Mouse (Mus musculus) forebrain, postnatal 0 days (tissue): ENCODE measurements around the gene Selenos. TPM values are rescaled to one million over a fixed set of nuclear protein-coding genes. Genes with fewer than 3 reads are reported as not detected.
A peak's percentile ranks its signal among the peaks of the same experiment; 100 is the strongest.

Experiments
- ATAC-seq: fragments of 200-750 bp; cut with Nextera tagmentation; 2 replicates; pipeline ENCODE4 v1.8.0; 2017; ENCODE audit warnings: mild to moderate bottlenecking, moderate library complexity
- DNase-seq: peaks from one replicate; pipeline ENCODE4 v3.0.0-alpha.2; 2015
- H3K27ac ChIP-seq: fragments of 300-500 bp; sonication (generic); 2 replicates; pipeline ENCODE4 v1.5.1; 2014; ENCODE audit warnings: low read depth, mild to moderate bottlenecking, antibody characterized with exemption, low read length, moderate library complexity, mixed read lengths
- H3K27me3 ChIP-seq: fragments of 300-500 bp; sonication (generic); 2 replicates; pipeline ENCODE4 v1.6.1; 2014; ENCODE audit warnings: mild to moderate bottlenecking, low read length, mixed read lengths; ENCODE audit not compliant: insufficient read depth
- H3K36me3 ChIP-seq: fragments of 300-500 bp; sonication (generic); 2 replicates; pipeline ENCODE4 v1.6.1; 2014; ENCODE audit warnings: mild to moderate bottlenecking, moderate library complexity; ENCODE audit not compliant: insufficient read depth
- H3K4me1 ChIP-seq: fragments of 300-500 bp; sonication (generic); 2 replicates; pipeline ENCODE4 v1.6.1; 2014; ENCODE audit warnings: antibody characterized with exemption; ENCODE audit not compliant: insufficient read depth
- H3K4me2 ChIP-seq: fragments of 300-500 bp; sonication (generic); 2 replicates; pipeline ENCODE4 v1.6.1; 2014; ENCODE audit warnings: low read depth, mild to moderate bottlenecking, moderate library complexity
- H3K4me3 ChIP-seq: fragments of 300-500 bp; sonication (generic); 2 replicates; pipeline ENCODE4 v1.5.1; 2014; ENCODE audit warnings: low read depth, low read length, mixed read lengths
- H3K9ac ChIP-seq: fragments of 300-500 bp; sonication (generic); 2 replicates; pipeline ENCODE4 v1.6.1; 2014; ENCODE audit warnings: mild to moderate bottlenecking
- H3K9me3 ChIP-seq: fragments of 300-500 bp; sonication (generic); 2 replicates; pipeline ENCODE4 v1.6.1; 2016; ENCODE audit warnings: low read length
- CTCF ChIP-seq: sonication (generic); IDR thresholded peaks from 2 replicates; pipeline ENCODE4 v1.5.1; 2016; ENCODE audit warnings: antibody characterized with exemption, control low read depth, low read depth
- whole genome bisulfite sequencing: fragments of 180-500 bp; shearing (Covaris S2); extraction: QIAGEN DNeasy Blood & Tissue Kit; methylation state at CpG from one replicate; pipeline ENCODE4 v1.1.7; 2014; 5-methylcytosine and 5-hydroxymethylcytosine counted together
- polyA plus RNA-seq: library from polyadenylated mRNA; unstranded; fragments of >200 nt; fragmentation: Nextera tagmentation; extraction: Ambion mirVana; gene quantifications from 2 replicates; pipeline ENCODE4 v1.2.1, GENCODE M21; 2015
- total RNA-seq: library from RNA; depleted of rRNA; stranded (reverse); fragments of >200 nt; gene quantifications from 2 replicates; pipeline ENCODE4 v1.2.3, GENCODE M21; 2014

Gene Selenos
- total and polyA plus RNA-seq, 2 experiments from 2014 or later, result 52.2 to 110 TPM

GRCm38 (mm10) chr7:66110636-66111112 lies 31.2 kb downstream of the Selenos start:
- Histone ChIP-seq H3K36me3 (no peaks in the 10 kb centered on the region), H3K4me3 (peak overlapping the region; percentile 82), H3K27me3 (no peaks in the 10 kb centered on the region), H3K4me1 (peaks cover 8% of the 10 kb centered on the region; the same call in 1 of the 2 replicates), H3K9ac (peak overlapping the region; percentile 87), H3K4me2 (peak overlapping the region; percentile 97), H3K9me3 (no peaks in the 10 kb centered on the region), H3K27ac (peak overlapping the region; percentile 93)
- WGBS, result 2% methylated on average over 10 of the region's 10 CpGs
- no peak for TF ChIP-seq CTCF
- DNase-seq (peak; percentile 47), ATAC-seq (no peak)

- peak overlapping the region; percentile 82 for H3K4me3 ChIP-seq
- H3K4me1 ChIP-seq, result peaks cover 8% of the 10 kb centered on the region; the same call in 1 of the 2 replicates
- 50% methylated on average over 10 of the region's 10 CpGs for WGBS
Measured at GRCm38 (mm10) chr7:66111211-66111610, 31.8 kb downstream of the Selenos start.

GRCm38 (mm10) chr7:66113561-66113960 lies 34.1 kb downstream of the Selenos start:
- Histone ChIP-seq H3K4me2 (no peak overlapping the region), H3K9ac (no peak overlapping the region), H3K9me3 (no peaks in the 10 kb centered on the region), H3K27me3 (no peaks in the 10 kb centered on the region), H3K4me1 (peaks cover 8% of the 10 kb centered on the region; the same call in 1 of the 2 replicates), H3K27ac (no peak overlapping the region), H3K4me3 (no peak overlapping the region), H3K36me3 (no peaks in the 10 kb centered on the region)
- DNase-seq (no peak), ATAC-seq (no peak)
- 77% methylated on average over 3 of the region's 3 CpGs for WGBS
- no peak for TF ChIP-seq CTCF

More at GRCm38 (mm10) chr7:66111211-66111610, 31.8 kb downstream of the Selenos start:
- no peaks in the 10 kb centered on the region for H3K27me3 ChIP-seq
- no peaks in the 10 kb centered on the region for H3K9me3 ChIP-seq
- no peak for DNase-seq
- TF ChIP-seq CTCF, result no peak
- H3K27ac ChIP-seq, result no peak overlapping the region
- H3K4me2 ChIP-seq, result peak overlapping the region; percentile 97
- H3K36me3 ChIP-seq, result no peaks in the 10 kb centered on the region
- no peak for ATAC-seq
- peak overlapping the region; percentile 87; the same call in 1 of the 2 replicates for H3K9ac ChIP-seq

- Histone ChIP-seq H3K36me3 (no peaks in the 10 kb centered on the region), H3K4me2 (no peak overlapping the region), H3K4me3 (no peak overlapping the region), H3K4me1 (peaks cover 24% of the 10 kb centered on the region; the same call in 1 of the 2 replicates), H3K27ac (no peak overlapping the region), H3K9ac (no peak overlapping the region), H3K27me3 (no peaks in the 10 kb centered on the region), H3K9me3 (no peaks in the 10 kb centered on the region)
- WGBS, result 87% methylated on average over 11 of the region's 11 CpGs
- TF ChIP-seq CTCF, result no peak
- DNase-seq, result no peak
- ATAC-seq, result no peak
Measured at GRCm38 (mm10) chr7:66115821-66116343, 36.4 kb downstream of the Selenos start.

- 82% methylated on average over 8 of the region's 8 CpGs for WGBS
- TF ChIP-seq CTCF, result no peak
- H3K9ac ChIP-seq, result no peak overlapping the region
- no peak overlapping the region for H3K4me3 ChIP-seq
- no peak overlapping the region for H3K4me2 ChIP-seq
- no peaks in the 10 kb centered on the region for H3K27me3 ChIP-seq
- no peak for DNase-seq
- no peaks in the 10 kb centered on the region for H3K36me3 ChIP-seq
- H3K4me1 ChIP-seq, result peaks cover 27% of the 10 kb centered on the region; the same call in 1 of the 2 replicates
- no peak for ATAC-seq
- no peak overlapping the region for H3K27ac ChIP-seq
- H3K9me3 ChIP-seq, result no peaks in the 10 kb centered on the region
Measured at GRCm38 (mm10) chr7:66116906-66117482, 37.5 kb downstream of the Selenos start.

- Histone ChIP-seq H3K4me3 (no peak overlapping the region), H3K27ac (no peak overlapping the region), H3K36me3 (no peaks in the 10 kb centered on the region), H3K4me2 (no peak overlapping the region), H3K27me3 (no peaks in the 10 kb centered on the region), H3K9me3 (no peaks in the 10 kb centered on the region), H3K4me1 (peaks cover 23% of the 10 kb centered on the region; the same call in 1 of the 2 replicates), H3K9ac (no peak overlapping the region)
- no peak for ATAC-seq
- no peak for DNase-seq
- 84% methylated on average over 3 of the region's 3 CpGs for WGBS
- TF ChIP-seq CTCF, result no peak
Measured at GRCm38 (mm10) chr7:66118046-66118445, 38.6 kb downstream of the Selenos start.

GRCm38 (mm10) chr7:66118796-66119195 lies 39.3 kb downstream of the Selenos start:
- no peak overlapping the region for H3K9ac ChIP-seq
- TF ChIP-seq CTCF, result no peak
- H3K9me3 ChIP-seq, result no peaks in the 10 kb centered on the region
- no peaks in the 10 kb centered on the region for H3K27me3 ChIP-seq
- peaks cover 23% of the 10 kb centered on the region; the same call in 1 of the 2 replicates for H3K4me1 ChIP-seq
- ATAC-seq (no peak), DNase-seq (no peak)
- H3K36me3 ChIP-seq, result no peaks in the 10 kb centered on the region
- no peak overlapping the region for H3K4me3 ChIP-seq
- no peak overlapping the region for H3K4me2 ChIP-seq
- WGBS, result 43% methylated on average over 7 of the region's 7 CpGs
- H3K27ac ChIP-seq, result no peak overlapping the region
